Mouse (Mus musculus): ENCODE results near the gene Loxl3. TPM values are rescaled to one million over a fixed set of nuclear protein-coding genes. Genes with fewer than 3 reads are reported as not detected.

Gene Loxl3
- polyA plus RNA-seq, 1 experiment: 3.1 TPM

DNA sequence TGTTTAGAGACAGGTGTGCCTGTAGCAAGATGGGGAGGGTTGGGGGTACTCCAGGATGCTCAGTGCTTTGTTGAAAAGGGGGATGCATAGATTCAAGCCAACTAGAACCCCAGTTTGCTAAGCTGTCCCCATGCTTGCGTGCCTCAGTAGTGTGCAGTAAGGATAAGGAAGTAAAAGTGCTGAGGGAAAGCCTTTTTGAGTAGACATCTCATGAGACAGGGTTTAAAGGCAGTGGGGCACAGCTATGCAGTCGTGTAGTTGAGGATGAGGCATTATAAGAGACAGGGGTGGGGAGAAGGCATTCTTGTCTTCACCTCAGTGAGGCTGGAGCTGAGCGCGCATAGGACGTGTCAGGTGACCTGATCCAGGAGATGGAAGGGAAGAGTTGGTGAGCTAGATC is 6.6 kb downstream of the Loxl3 start:
- peaks cover 11% of the 10 kb centered on the region; the same call in 1 of the 2 replicates for H3K4me1 ChIP-seq (ENCODE audit: control insufficient read depth, insufficient read depth, insufficient read length)
- 83% methylated on average over 5 of the region's 5 CpGs for WGBS
- DNase-seq (ENCODE audit: low read depth in 1 of 2, low spot score in 2 of 2): no peak

DNA sequence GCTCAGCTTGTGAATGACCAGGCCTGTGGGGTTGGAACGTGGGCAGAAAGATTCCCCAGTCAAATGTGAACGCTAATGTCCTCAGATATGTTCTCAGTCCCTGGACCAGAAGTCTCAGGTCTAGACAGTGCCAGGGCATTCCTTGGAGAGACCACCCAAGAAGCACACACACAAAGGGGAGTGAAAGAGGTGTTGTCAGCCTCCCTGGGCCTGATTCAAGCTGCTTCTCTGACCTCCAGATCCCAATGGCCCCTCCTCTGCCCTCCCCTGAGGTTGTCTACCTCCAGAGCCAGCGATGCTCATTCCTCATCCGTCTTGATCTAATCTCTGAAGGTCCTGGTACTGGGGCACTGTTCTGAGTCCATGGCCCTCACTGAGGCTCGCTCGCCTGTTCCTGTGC is 9.6 kb downstream of the Loxl3 start:
- no peak overlapping the region for H3K4me3 ChIP-seq (ENCODE audit: extremely low read depth, insufficient read depth, insufficient read length)
- 87% methylated on average over 6 of the region's 6 CpGs for WGBS
- no peak for DNase-seq (ENCODE audit: low read depth in 1 of 2, low spot score in 2 of 2)
- H3K4me1 ChIP-seq (ENCODE audit: control insufficient read depth, insufficient read depth, insufficient read length): peaks cover 7% of the 10 kb centered on the region; the same call in 1 of the 2 replicates
- no peak for TF ChIP-seq POLR2A (IDR thresholded peaks at IDR 0.05; ENCODE audit: low read depth, low read length)
- no peak for TF ChIP-seq CTCF (IDR thresholded peaks at IDR 0.05; ENCODE audit: extremely low read depth, insufficient read depth, insufficient read length, insufficient replicate concordance)
- H3K27me3 ChIP-seq (ENCODE audit: control insufficient read depth, insufficient read depth, low read length): no peaks in the 10 kb centered on the region
- no peaks in the 10 kb centered on the region for H3K36me3 ChIP-seq (ENCODE audit: control insufficient read depth, insufficient read depth, low read length)
- no peak overlapping the region; the same call in 1 of the 2 replicates for H3K27ac ChIP-seq (ENCODE audit: insufficient read depth, low read length)

More for the DNA sequence above, 6.6 kb downstream of the Loxl3 start:
- H3K4me3 ChIP-seq (ENCODE audit: extremely low read depth, insufficient read depth, insufficient read length): no peak overlapping the region
- H3K27me3 ChIP-seq (ENCODE audit: control insufficient read depth, insufficient read depth, low read length): no peaks in the 10 kb centered on the region
- no peaks in the 10 kb centered on the region for H3K36me3 ChIP-seq (ENCODE audit: control insufficient read depth, insufficient read depth, low read length)
- H3K27ac ChIP-seq (ENCODE audit: insufficient read depth, low read length): 0 out of 2 replicates have a peak overlapping the region, but pooled peaks have one; percentile 48
- no peak for TF ChIP-seq CTCF (IDR thresholded peaks at IDR 0.05; ENCODE audit: extremely low read depth, insufficient read depth, insufficient read length, insufficient replicate concordance)
- no peak for TF ChIP-seq POLR2A (IDR thresholded peaks at IDR 0.05; ENCODE audit: low read depth, low read length)

GRCm38 (mm10) chr6:83043993-83044392 is 10.0 kb downstream of the Loxl3 start:
- TF ChIP-seq POLR2A (IDR thresholded peaks at IDR 0.05; ENCODE audit: low read depth, low read length) (no peak), CTCF (IDR thresholded peaks at IDR 0.05; ENCODE audit: extremely low read depth, insufficient read depth, insufficient read length, insufficient replicate concordance) (no peak)
- Histone ChIP-seq H3K4me1 (ENCODE audit: control insufficient read depth, insufficient read depth, insufficient read length) (peaks cover 5% of the 10 kb centered on the region; the same call in 1 of the 2 replicates), H3K36me3 (ENCODE audit: control insufficient read depth, insufficient read depth, low read length) (no peaks in the 10 kb centered on the region), H3K27me3 (ENCODE audit: control insufficient read depth, insufficient read depth, low read length) (no peaks in the 10 kb centered on the region), H3K4me3 (ENCODE audit: extremely low read depth, insufficient read depth, insufficient read length) (no peak overlapping the region), H3K27ac (ENCODE audit: insufficient read depth, low read length) (no peak overlapping the region; the same call in 1 of the 2 replicates)
- WGBS: 92% methylated on average over 5 of the region's 5 CpGs
- no peak for DNase-seq (ENCODE audit: low read depth in 1 of 2, low spot score in 2 of 2)

DNA sequence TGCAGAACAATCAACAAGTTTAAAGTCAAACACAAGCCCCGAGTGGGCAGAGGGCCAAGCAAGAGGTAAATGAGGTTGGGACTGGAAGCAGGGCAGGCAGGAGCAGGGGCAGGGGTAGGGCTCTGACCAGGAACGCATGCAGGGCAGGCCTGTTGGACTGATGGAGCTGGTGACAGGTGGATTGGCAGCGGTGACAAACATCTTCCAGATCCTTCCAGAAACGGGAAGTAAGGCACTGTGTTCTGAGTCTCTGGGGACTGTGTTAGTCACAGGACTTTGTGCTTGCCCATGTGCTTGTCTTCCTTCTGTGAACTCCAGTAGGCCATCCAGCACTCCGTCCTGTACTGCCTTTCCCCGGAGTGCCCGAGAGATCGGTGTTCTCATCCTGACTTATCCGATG is 10.8 kb downstream of the Loxl3 start:
- H3K4me1 ChIP-seq (ENCODE audit: control insufficient read depth, insufficient read depth, insufficient read length): peaks cover 5% of the 10 kb centered on the region; the same call in 1 of the 2 replicates
- TF ChIP-seq POLR2A (IDR thresholded peaks at IDR 0.05; ENCODE audit: low read depth, low read length) (no peak), CTCF (IDR thresholded peaks at IDR 0.05; ENCODE audit: extremely low read depth, insufficient read depth, insufficient read length, insufficient replicate concordance) (no peak)
- peak in 1 of 2 experiments; percentile 59 for DNase-seq (ENCODE audit: low read depth in 1 of 2, low spot score in 2 of 2)
- H3K27me3 ChIP-seq (ENCODE audit: control insufficient read depth, insufficient read depth, low read length): no peaks in the 10 kb centered on the region
- no peaks in the 10 kb centered on the region for H3K36me3 ChIP-seq (ENCODE audit: control insufficient read depth, insufficient read depth, low read length)
- no peak overlapping the region for H3K27ac ChIP-seq (ENCODE audit: insufficient read depth, low read length)
- H3K4me3 ChIP-seq (ENCODE audit: extremely low read depth, insufficient read depth, insufficient read length): no peak overlapping the region
- 49% methylated on average over 9 of the region's 9 CpGs for WGBS

DNA sequence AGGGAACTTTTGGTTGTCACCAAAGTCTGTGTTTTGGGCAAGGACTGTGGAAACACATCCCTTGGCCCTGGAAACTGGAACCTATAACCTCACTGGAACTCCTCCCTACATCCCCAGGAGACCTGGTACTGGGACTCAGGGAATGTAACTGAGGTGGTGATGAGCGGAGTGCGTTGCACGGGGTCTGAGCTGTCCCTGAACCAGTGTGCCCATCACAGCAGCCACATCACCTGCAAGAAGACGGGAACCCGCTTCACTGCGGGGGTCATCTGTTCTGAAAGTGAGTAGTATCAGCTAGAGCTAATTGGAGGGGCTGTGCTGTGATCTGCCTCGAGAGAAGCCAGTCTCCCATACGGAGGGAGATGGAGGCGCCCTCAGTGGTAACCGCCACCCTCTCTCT is 15.4 kb downstream of the Loxl3 start:
- Histone ChIP-seq H3K27ac (ENCODE audit: insufficient read depth, low read length) (no peak overlapping the region), H3K4me1 (ENCODE audit: control insufficient read depth, insufficient read depth, insufficient read length) (peaks cover 8% of the 10 kb centered on the region; the same call in 1 of the 2 replicates), H3K27me3 (ENCODE audit: control insufficient read depth, insufficient read depth, low read length) (no peaks in the 10 kb centered on the region), H3K36me3 (ENCODE audit: control insufficient read depth, insufficient read depth, low read length) (peaks cover 4% of the 10 kb centered on the region), H3K4me3 (ENCODE audit: extremely low read depth, insufficient read depth, insufficient read length) (no peak overlapping the region)
- no peak for DNase-seq (ENCODE audit: low read depth in 1 of 2, low spot score in 2 of 2)
- 85% methylated on average over 10 of the region's 10 CpGs for WGBS
- TF ChIP-seq POLR2A (IDR thresholded peaks at IDR 0.05; ENCODE audit: low read depth, low read length) (no peak), CTCF (IDR thresholded peaks at IDR 0.05; ENCODE audit: extremely low read depth, insufficient read depth, insufficient read length, insufficient replicate concordance) (no peak)

DNA sequence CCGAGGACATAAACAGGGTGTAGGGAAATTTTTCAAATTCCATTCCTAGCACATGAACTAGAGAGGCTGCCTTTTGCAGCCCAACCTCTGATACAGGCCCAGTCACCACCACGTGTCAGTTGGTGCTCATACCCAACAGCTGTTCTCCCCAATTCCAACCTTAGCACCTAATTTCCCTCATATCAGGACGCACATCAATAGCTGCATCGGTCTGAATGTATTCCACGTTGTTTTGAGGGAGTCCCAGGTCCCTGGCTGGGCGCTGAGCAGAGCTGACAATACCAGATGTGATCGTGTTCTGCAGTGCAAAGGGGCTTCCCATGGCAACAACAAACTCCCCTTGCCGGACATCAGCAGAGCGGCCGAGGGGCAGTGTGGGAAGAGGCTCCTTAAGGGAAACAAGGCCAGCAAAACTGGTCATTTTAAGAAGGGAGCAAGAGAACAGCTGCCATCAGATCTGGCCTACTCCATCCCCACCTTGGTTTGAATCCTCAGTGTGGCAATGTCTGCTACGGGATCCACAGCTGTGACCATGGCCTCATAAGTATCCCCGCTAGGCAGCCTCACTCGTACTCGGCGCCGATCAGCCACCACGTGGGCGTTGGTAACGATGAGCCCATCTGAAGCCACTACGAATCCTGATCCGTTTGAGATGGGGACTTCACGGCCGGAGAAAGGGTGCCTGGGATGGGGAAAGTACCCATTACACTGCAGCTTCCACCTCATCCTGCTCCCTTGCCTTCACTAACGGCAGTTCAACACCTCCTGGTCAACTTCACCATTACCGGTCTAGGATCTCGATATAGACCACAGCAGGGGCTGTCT is 19.4 kb downstream of the Loxl3 start:
- WGBS: 7% methylated on average over 26 of the region's 26 CpGs
- TF ChIP-seq POLR2A (IDR thresholded peaks at IDR 0.05; ENCODE audit: low read depth, low read length) (no peak), CTCF (IDR thresholded peaks at IDR 0.05; ENCODE audit: extremely low read depth, insufficient read depth, insufficient read length, insufficient replicate concordance) (no peak)
- Histone ChIP-seq H3K4me3 (ENCODE audit: extremely low read depth, insufficient read depth, insufficient read length) (peak overlapping the region; percentile 93), H3K27ac (ENCODE audit: insufficient read depth, low read length) (peak overlapping the region; percentile 73), H3K27me3 (ENCODE audit: control insufficient read depth, insufficient read depth, low read length) (no peaks in the 10 kb centered on the region), H3K36me3 (ENCODE audit: control insufficient read depth, insufficient read depth, low read length) (peaks cover 15% of the 10 kb centered on the region), H3K4me1 (ENCODE audit: control insufficient read depth, insufficient read depth, insufficient read length) (peaks cover 7% of the 10 kb centered on the region; the same call in 1 of the 2 replicates)
- DNase-seq (ENCODE audit: low read depth in 1 of 2, low spot score in 2 of 2): no peak
